ENCODE assay signal across 8 mouse cellular contexts in the genomic region with DNA sequence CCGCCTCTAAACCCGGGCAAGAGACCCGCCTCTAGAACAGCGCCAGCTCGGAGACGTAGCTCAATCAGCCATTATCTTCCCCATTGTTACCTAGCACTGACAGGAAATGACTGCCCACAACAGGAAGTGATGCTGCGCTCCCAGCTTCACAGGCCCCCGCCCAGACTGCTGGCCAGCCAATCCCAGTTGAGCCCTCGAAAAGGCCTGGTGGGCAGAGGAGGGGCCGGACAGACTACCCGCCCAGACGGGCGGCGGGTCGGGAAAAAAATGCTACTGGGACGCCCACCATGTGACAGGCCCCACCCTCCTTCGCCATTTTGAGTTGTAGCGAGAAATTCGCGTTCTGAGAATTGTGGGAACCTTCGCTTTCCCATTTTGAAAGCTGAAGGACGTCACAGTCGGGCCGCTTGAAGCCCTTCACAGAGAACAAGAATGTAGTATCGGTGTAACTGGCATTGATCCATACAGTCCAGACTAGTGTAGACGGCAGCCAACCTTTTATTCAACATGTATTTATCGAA. TPM values are rescaled to one million over a fixed set of nuclear protein-coding genes. Genes with fewer than 3 reads are reported as not detected.
DNase-seq lines count a peak whose midpoint lies in the region; ATAC-seq lines count a peak whose summit lies in the region.

TSS of gene Rlim (minus strand) at position 116 of the 521 bp plus-strand sequence.

- H3K4me2 ChIP-seq in hindbrain, embryonic 14.5 days (replicated peaks): peak within 1 kb of the TSS; percentile 65

- peak within 1 kb of the TSS; percentile 84 for H3K9ac ChIP-seq in hindbrain, embryonic 14.5 days

- H3K27ac ChIP-seq in hindbrain, embryonic 14.5 days: peak within 1 kb of the TSS; percentile 89

- H3K4me1 ChIP-seq in hindbrain, embryonic 14.5 days (replicated peaks; ENCODE audit: control insufficient read depth, insufficient read depth, low read length): 0 out of 2 replicates have a peak, but pooled peaks cover 3% of the 10 kb centered on the region

- no peaks in the 10 kb centered on the region for H3K9me3 ChIP-seq in hindbrain, embryonic 14.5 days (ENCODE audit: control insufficient read depth, low read length)

- H3K4me3 ChIP-seq in hindbrain, embryonic 14.5 days (replicated peaks; ENCODE audit: low read length): peak within 1 kb of the TSS; percentile 73

- DNase-seq in R1 (ENCODE audit: low read depth, low spot score): peak; percentile 95
- peak; percentile 85 to 90 for DNase-seq in cerebellum, postnatal 25 days
- DNase-seq in frontal cortex, postnatal 25 days (ENCODE audit: low spot score in 2 of 2): peak; percentile 61 to 80
- peak; percentile 86 for DNase-seq in hindbrain, embryonic 14.5 days (ENCODE audit: low spot score)
- peak; percentile 87 to 91 for DNase-seq in layer of hippocampus, postnatal 36 days
- DNase-seq in lung, postnatal 36 days: peak; percentile 95
- peak; percentile 97 for DNase-seq in retina, postnatal 1 day
- peak; percentile 44 to 90 for DNase-seq in urinary bladder, adult 18-20 months (ENCODE audit: low spot score in 2 of 2)

- 22% methylated on average over 26 of the region's 27 CpGs for WGBS in hindbrain, embryonic 14.5 days

- peaks cover 13% of the 10 kb centered on the region; the same call in 1 of the 2 replicates for H3K36me3 ChIP-seq in hindbrain, embryonic 14.5 days (replicated peaks; ENCODE audit: control insufficient read depth, insufficient read depth)

- peaks cover 13% of the 10 kb centered on the region for H3K27me3 ChIP-seq in hindbrain, embryonic 14.5 days (ENCODE audit: control insufficient read depth, insufficient read depth, low read length)

- ATAC-seq in hindbrain, embryonic 14.5 days (ENCODE audit: low FRiP score): peak; percentile 100

RNA-seq across cellular contexts. Expression of gene Rlim, which starts in this region (rescaled TPM):
- 28.8 and 32.2 TPM in 2 replicates for polyA plus RNA-seq in hindbrain, embryonic 14.5 days (2014; fragmentation: Nextera tagmentation; extraction: Ambion mirVana)
- total RNA-seq in layer of hippocampus, postnatal 36 days (2021): 10 to 100 TPM; 52.6 to 54.0 TPM

Comparison
In these comparisons a context has a peak if more than half of its experiments do, and no peak if none do; other contexts are left out.
1. Peak in every context shown above with its lines: DNase-seq, ATAC-seq, H3K4me3 ChIP-seq and H3K27ac ChIP-seq.